Mouse (Mus musculus) kidney, adult 10 weeks (tissue): Measurements from ENCODE around the gene Gm9049. TPM values are rescaled to one million over a fixed set of nuclear protein-coding genes. Genes with fewer than 3 reads are reported as not detected.

ENCODE experiments used
- polyA plus RNA-seq: library from polyadenylated mRNA; stranded (reverse); fragments of 350-450 nt; fragmentation: Illumina TruSeq; extraction: RNeasy Lipid Tissue Mini Kit (QIAGEN cat#74804); gene quantifications from one replicate; pipeline ENCODE4 v1.2.3, GENCODE M21; 2014; ENCODE audit warnings: low read depth, low replicate concordance

Gm9049 gene
- not detected for polyA plus RNA-seq

DNA sequence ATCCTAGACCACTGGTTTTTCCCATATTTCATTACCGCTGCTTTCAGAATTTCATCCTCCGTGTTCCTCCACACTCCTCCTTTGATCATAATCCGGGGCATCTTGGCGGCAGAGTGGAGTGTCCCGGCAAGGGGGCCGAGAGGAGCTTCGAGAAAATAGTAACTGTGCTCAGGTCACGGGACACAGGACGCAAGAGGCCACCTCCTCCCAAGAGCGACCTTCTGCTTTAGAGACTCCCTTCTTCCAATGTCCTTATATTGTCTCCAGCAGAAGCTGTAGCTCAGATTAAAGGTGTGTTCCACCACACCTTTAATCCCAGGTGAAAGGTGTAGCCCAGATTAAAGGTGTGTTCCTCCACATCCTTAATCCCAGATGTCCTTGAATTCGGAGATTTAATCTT lies at the start of gene Gm9049:
Gene Gm9049 (minus strand): TSS at position 101 of the 400 bp plus-strand sequence.

DNA sequence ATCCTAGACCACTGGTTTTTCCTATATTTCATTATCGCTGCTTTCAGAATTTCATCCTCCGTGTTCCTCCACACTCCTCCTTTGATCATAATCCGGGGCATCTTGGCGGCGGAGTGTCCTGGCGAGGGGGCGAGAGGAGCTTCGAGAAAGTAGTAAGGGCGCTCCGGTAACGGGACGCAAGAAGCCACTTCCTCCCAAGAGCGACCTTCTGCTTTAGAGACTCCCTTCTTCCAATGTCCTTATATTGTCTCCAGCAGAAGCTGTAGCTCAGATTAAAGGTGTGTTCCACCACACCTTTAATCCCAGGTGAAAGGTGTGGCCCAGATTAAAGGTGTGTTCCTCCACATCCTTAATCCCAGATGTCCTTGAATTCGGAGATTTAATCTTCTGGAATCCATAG lies 5.3 kb downstream of the Gm9049 start, which contains the start of gene Gm9048:
Gene Gm9048 (minus strand): TSS at position 101 of the 400 bp plus-strand sequence.

DNA sequence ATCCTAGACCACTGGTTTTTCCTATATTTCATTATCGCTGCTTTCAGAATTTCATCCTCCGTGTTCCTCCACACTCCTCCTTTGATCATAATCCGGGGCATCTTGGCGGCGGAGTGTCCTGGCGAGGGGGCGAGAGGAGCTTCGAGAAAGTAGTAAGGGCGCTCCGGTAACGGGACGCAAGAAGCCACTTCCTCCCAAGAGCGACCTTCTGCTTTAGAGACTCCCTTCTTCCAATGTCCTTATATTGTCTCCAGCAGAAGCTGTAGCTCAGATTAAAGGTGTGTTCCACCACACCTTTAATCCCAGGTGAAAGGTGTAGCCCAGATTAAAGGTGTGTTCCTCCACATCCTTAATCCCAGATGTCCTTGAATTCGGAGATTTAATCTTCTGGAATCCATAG lies 10.8 kb downstream of the Gm9049 start, which contains the start of gene Gm9046:
Gene Gm9046 (minus strand): TSS at position 101 of the 400 bp plus-strand sequence.

DNA sequence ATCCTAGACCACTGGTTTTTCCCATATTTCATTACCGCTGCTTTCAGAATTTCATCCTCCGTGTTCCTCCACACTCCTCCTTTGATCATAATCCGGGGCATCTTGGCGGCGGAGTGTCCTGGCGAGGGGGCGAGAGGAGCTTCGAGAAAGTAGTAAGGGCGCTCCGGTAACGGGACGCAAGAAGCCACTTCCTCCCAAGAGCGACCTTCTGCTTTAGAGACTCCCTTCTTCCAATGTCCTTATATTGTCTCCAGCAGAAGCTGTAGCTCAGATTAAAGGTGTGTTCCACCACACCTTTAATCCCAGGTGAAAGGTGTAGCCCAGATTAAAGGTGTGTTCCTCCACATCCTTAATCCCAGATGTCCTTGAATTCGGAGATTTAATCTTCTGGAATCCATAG lies 16.2 kb downstream of the Gm9049 start, which contains the start of gene Gm9045:
Gene Gm9045 (minus strand): TSS at position 101 of the 400 bp plus-strand sequence.

DNA sequence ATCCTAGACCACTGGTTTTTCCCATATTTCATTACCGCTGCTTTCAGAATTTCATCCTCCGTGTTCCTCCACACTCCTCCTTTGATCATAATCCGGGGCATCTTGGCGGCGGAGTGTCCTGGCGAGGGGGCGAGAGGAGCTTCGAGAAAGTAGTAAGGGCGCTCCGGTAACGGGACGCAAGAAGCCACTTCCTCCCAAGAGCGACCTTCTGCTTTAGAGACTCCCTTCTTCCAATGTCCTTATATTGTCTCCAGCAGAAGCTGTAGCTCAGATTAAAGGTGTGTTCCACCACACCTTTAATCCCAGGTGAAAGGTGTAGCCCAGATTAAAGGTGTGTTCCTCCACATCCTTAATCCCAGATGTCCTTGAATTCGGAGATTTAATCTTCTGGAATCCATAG lies 21.6 kb downstream of the Gm9049 start, which contains the start of gene Gm9044:
Gene Gm9044 (minus strand): TSS at position 101 of the 400 bp plus-strand sequence.

DNA sequence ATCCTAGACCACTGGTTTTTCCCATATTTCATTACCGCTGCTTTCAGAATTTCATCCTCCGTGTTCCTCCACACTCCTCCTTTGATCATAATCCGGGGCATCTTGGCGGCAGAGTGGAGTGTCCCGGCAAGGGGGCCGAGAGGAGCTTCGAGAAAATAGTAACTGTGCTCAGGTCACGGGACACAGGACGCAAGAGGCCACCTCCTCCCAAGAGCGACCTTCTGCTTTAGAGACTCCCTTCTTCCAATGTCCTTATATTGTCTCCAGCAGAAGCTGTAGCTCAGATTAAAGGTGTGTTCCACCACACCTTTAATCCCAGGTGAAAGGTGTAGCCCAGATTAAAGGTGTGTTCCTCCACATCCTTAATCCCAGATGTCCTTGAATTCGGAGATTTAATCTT lies 27.0 kb downstream of the Gm9049 start, which contains the start of gene Gm9040:
Gene Gm9040 (minus strand): TSS at position 101 of the 400 bp plus-strand sequence.

Other genes starting within 250 kb of the Gm9049 start
- gene Mdm1, start 212.3 kb downstream of the Gm9049 start, polyA plus RNA-seq, result 6.1 TPM
- gene Il22, start 149.2 kb downstream of the Gm9049 start, polyA plus RNA-seq, result not detected
- gene Gm32717, start 113.3 kb downstream of the Gm9049 start, polyA plus RNA-seq, result not detected
- gene Gm32802, start 95.4 kb downstream of the Gm9049 start, polyA plus RNA-seq, result not detected
- not detected for gene Iltifb, start 59.1 kb downstream of the Gm9049 start, polyA plus RNA-seq
- gene Gm9040, start 27.1 kb downstream of the Gm9049 start, polyA plus RNA-seq, result not detected
- not detected for gene Gm9044, start 21.7 kb downstream of the Gm9049 start, polyA plus RNA-seq
- gene Gm9045, start 16.3 kb downstream of the Gm9049 start, polyA plus RNA-seq, result not detected
- not detected for gene Gm9046, start 10.8 kb downstream of the Gm9049 start, polyA plus RNA-seq
- not detected for gene Gm9048, start 5.4 kb downstream of the Gm9049 start, polyA plus RNA-seq
- not detected for gene Ifng, start 86.9 kb upstream of the Gm9049 start, polyA plus RNA-seq